Mouse (Mus musculus) limb, embryonic 14.5 days (tissue): ENCODE measurements around the gene Zfp740. TPM values are rescaled to one million over a fixed set of nuclear protein-coding genes. Genes with fewer than 3 reads are reported as not detected.
"Not testable (repeated sequence)": the region's sequence is repeated elsewhere in the genome, so short reads cannot be mapped to it uniquely, and the experiment has no call there.

Experiments used
- ATAC-seq: fragments of 200-750 bp; cut with Nextera tagmentation; 2 replicates; pipeline ENCODE4 v1.8.0; 2017; ENCODE audit warnings: low read depth, moderate number of reproducible peaks, moderate TSS enrichment; ENCODE audit not compliant: low FRiP score
- DNase-seq: peaks from one replicate; pipeline ENCODE4 v3.0.0-alpha.2; 2015; ENCODE audit warnings: low spot score
- H3K27ac ChIP-seq: fragments of 300-500 bp; sonication (generic); replicated peaks from 2 replicates; pipeline ENCODE4 v1.5.1; 2014; ENCODE audit warnings: low read depth, mild to moderate bottlenecking, low read length, moderate library complexity, mixed read lengths
- H3K27me3 ChIP-seq: fragments of 300-500 bp; sonication (generic); 2 replicates; pipeline ENCODE4 v1.6.1; 2014; ENCODE audit warnings: low read length, mixed read lengths; ENCODE audit not compliant: control insufficient read depth, insufficient read depth
- H3K36me3 ChIP-seq: fragments of 300-500 bp; sonication (generic); 2 replicates; pipeline ENCODE4 v1.6.1; 2014; ENCODE audit warnings: mild to moderate bottlenecking, low read length, moderate library complexity, mixed read lengths; ENCODE audit not compliant: control insufficient read depth, insufficient read depth
- H3K4me1 ChIP-seq: fragments of 300-500 bp; sonication (generic); 2 replicates; pipeline ENCODE4 v1.6.1; 2014; ENCODE audit warnings: antibody characterized with exemption, low read length, mixed read lengths; ENCODE audit not compliant: control insufficient read depth, insufficient read depth
- H3K4me2 ChIP-seq: fragments of 300-500 bp; sonication (generic); replicated peaks from 2 replicates; pipeline ENCODE4 v1.6.1; 2014; ENCODE audit warnings: low read depth, mild to moderate bottlenecking, low read length, moderate library complexity; ENCODE audit not compliant: severe bottlenecking
- H3K4me3 ChIP-seq: fragments of 300-500 bp; sonication (generic); replicated peaks from 2 replicates; pipeline ENCODE4 v1.5.1; 2014; ENCODE audit warnings: low read length
- H3K9ac ChIP-seq: fragments of 300-500 bp; sonication (generic); 2 replicates; pipeline ENCODE4 v1.6.1; 2014; ENCODE audit warnings: mild to moderate bottlenecking, low read depth, low read length, moderate library complexity; ENCODE audit not compliant: severe bottlenecking
- H3K9me3 ChIP-seq: fragments of 300-500 bp; sonication (generic); 2 replicates; pipeline ENCODE4 v1.6.1; 2016; ENCODE audit warnings: low read length; ENCODE audit not compliant: control insufficient read depth
- POLR2A ChIP-seq: fragments of 200-500 bp; IDR thresholded peaks from 2 replicates; pipeline ENCODE4 v1.8.0; 2012; ENCODE audit warnings: inconsistent platforms, mild to moderate bottlenecking, moderate library complexity, borderline replicate concordance; ENCODE audit not compliant: insufficient read depth, insufficient read length; ENCODE audit errors: extremely low read depth
- WGBS: fragments of 180-500 bp; shearing (Covaris S2); extraction: QIAGEN DNeasy Blood & Tissue Kit; methylation state at CpG from one replicate; pipeline ENCODE4 v1.1.7; 2014; 5-methylcytosine and 5-hydroxymethylcytosine counted together
- polyA plus RNA-seq, 2 experiments: library from polyadenylated mRNA; depleted of rRNA in 1 of 2; stranded (reverse) in 1 of 2; unstranded in 1 of 2; fragments of >200 nt; fragmentation: Nextera tagmentation in 1 of 2; extraction: Ambion mirVana in 1 of 2; gene quantifications; 2 replicates each; pipeline versions ENCODE4 v1.2.1 to v1.2.3; 2012 to 2014

Gene Zfp740
- polyA plus RNA-seq (2012; rRNA removed), result 89.4 and 96.0 TPM in 2 replicates
- polyA plus RNA-seq (2014; fragmentation: Nextera tagmentation; extraction: Ambion mirVana), result 53.8 and 64.0 TPM in 2 replicates

GRCm38 (mm10) chr15:102202971-102203834 lies at the start of gene Zfp740:
Gene Zfp740 (plus strand): TSS chr15:102203249.
- Histone ChIP-seq H3K9me3 (no peaks in the 10 kb centered on the region), H3K4me3 (peak within 1 kb of the TSS; percentile 80), H3K4me1 (peaks cover 23% of the 10 kb centered on the region), H3K9ac (peak within 1 kb of the TSS; percentile 95), H3K27me3 (no peaks in the 10 kb centered on the region), H3K4me2 (peak within 1 kb of the TSS; percentile 75), H3K36me3 (peaks cover 46% of the 10 kb centered on the region), H3K27ac (peak within 1 kb of the TSS; percentile 100)
- WGBS, result under 1% methylated on average over 21 of the region's 68 CpGs
- peak; percentile 92 for DNase-seq
- peak; percentile 94 for ATAC-seq
- TF ChIP-seq POLR2A, result no peak; the same call in 1 of the 2 replicates

- H3K4me3 ChIP-seq, result not testable (repeated sequence)
Observed at GRCm38 (mm10) chr15:102155006-102155405, 48.0 kb upstream of the Zfp740 start.

GRCm38 (mm10) chr15:102156836-102157235 lies 46.2 kb upstream of the Zfp740 start:
- DNase-seq, result no peak
- Histone ChIP-seq H3K4me2 (no peak overlapping the region), H3K4me3 (no peak overlapping the region), H3K36me3 (no peaks in the 10 kb centered on the region), H3K4me1 (no peaks in the 10 kb centered on the region), H3K9ac (no peak overlapping the region), H3K9me3 (no peaks in the 10 kb centered on the region), H3K27me3 (no peaks in the 10 kb centered on the region), H3K27ac (no peak overlapping the region)
- TF ChIP-seq POLR2A, result no peak
- 47% methylated on average over 20 of the region's 20 CpGs for WGBS
- no peak for ATAC-seq

More at GRCm38 (mm10) chr15:102155006-102155405, 48.0 kb upstream of the Zfp740 start:
- not testable (repeated sequence) for H3K27ac ChIP-seq, H3K4me1 ChIP-seq, H3K4me2 ChIP-seq, H3K36me3 ChIP-seq, ATAC-seq, H3K9ac ChIP-seq, H3K27me3 ChIP-seq, H3K9me3 ChIP-seq, DNase-seq
- WGBS, result 92% methylated on average over 6 of the region's 6 CpGs

GRCm38 (mm10) chr15:102160415-102161060 lies 42.5 kb upstream of the Zfp740 start:
- H3K9me3 ChIP-seq, result no peaks in the 10 kb centered on the region
- no peak overlapping the region for H3K9ac ChIP-seq
- H3K4me1 ChIP-seq, result peaks cover 4% of the 10 kb centered on the region
- 60% methylated on average over 27 of the region's 27 CpGs for WGBS
- no peak overlapping the region for H3K4me2 ChIP-seq
- H3K27ac ChIP-seq, result no peak overlapping the region
- no peaks in the 10 kb centered on the region for H3K36me3 ChIP-seq
- ATAC-seq (no peak), DNase-seq (no peak)
- no peaks in the 10 kb centered on the region for H3K27me3 ChIP-seq
- TF ChIP-seq POLR2A, result no peak
- no peak overlapping the region for H3K4me3 ChIP-seq

GRCm38 (mm10) chr15:102163900-102164693 lies 39.0 kb upstream of the Zfp740 start:
- Histone ChIP-seq H3K27me3 (no peaks in the 10 kb centered on the region), H3K36me3 (no peaks in the 10 kb centered on the region), H3K9ac (no peak overlapping the region), H3K4me3 (no peak overlapping the region), H3K27ac (no peak overlapping the region), H3K4me2 (no peak overlapping the region), H3K4me1 (peaks cover 30% of the 10 kb centered on the region), H3K9me3 (no peaks in the 10 kb centered on the region)
- TF ChIP-seq POLR2A, result no peak
- DNase-seq (no peak), ATAC-seq (no peak)
- WGBS, result 57% methylated on average over 3 of the region's 3 CpGs
